In the genomic region with DNA sequence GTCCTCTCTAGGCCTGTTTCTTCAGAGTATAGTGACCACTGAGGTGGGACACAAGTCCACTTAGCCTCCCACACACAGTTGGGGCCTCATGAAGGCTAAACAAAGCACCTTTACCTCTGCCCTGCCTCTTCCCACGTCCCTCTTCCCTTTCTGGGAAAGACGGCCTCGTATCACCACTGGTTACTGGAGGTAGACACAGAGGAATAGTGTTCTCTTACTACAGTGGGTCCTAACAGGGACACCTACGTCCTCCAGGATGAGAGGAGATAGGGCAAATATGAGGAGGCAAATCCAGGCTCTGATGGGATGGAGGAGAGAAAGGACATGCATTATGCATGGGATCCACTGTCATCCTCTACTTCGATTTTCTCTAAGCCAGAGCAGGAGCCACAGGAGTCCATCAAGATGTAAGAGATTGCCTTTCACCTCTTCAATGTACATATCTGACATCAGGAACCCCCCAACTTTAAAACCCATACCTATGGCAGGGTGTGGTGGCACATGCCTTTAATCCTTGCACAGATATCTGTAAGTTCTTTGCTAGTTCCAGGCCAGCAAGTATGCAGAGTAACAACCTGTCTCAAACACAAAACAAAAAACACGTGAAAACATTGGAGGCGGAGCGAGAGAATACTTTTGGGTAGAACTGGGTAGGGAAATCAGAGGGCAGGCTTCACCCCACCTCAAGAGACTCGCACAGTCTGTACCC, we compare ENCODE assay signal across 1 mouse cellular context.
TF ChIP-seq lines count a peak whose summit lies in the region.

No protein-coding gene starts in this region.

TF ChIP-seq in CH12.LX, 34 proteins besides CTCF, POLR2A, EP300 and RAD21:
- TF ChIP-seq TBP (conservative IDR thresholded peaks at IDR 0.05; ENCODE audit: low read depth, low read length) (0 out of 2 replicates have a peak, but pooled peaks have one; percentile 17), USF2 (conservative IDR thresholded peaks at IDR 0.05; ENCODE audit: low read depth, low read length) (no peak), ELF1 (IDR thresholded peaks at IDR 0.05; ENCODE audit: low read depth, low read length) (no peak), SMC3 (IDR thresholded peaks at IDR 0.05; ENCODE audit: low read depth, low read length) (no peak), JUND (conservative IDR thresholded peaks at IDR 0.05; ENCODE audit: low read depth, low read length) (no peak), TCF12 (IDR thresholded peaks at IDR 0.05; ENCODE audit: low read depth, low read length) (no peak), ZMIZ1 (IDR thresholded peaks at IDR 0.05; ENCODE audit: low read depth, low read length) (no peak)
